Mouse (Mus musculus) kidney, postnatal 0 days (tissue): ENCODE results near the gene Ush1g. TPM values are rescaled to one million over a fixed set of nuclear protein-coding genes. Genes with fewer than 3 reads are reported as not detected.

ENCODE experiments used
- ATAC-seq: fragments of 200-750 bp; cut with Nextera tagmentation; replicated peaks from 2 replicates; pipeline ENCODE4 v1.8.0; 2017; ENCODE audit warnings: low read depth, moderate number of reproducible peaks, moderate TSS enrichment, moderate library complexity; ENCODE audit not compliant: low FRiP score
- DNase-seq: peaks from one replicate; pipeline ENCODE4 v3.0.0-alpha.2; 2016; ENCODE audit warnings: low spot score
- H3K27ac ChIP-seq: fragments of 300-500 bp; sonication (generic); 2 replicates; pipeline ENCODE4 v1.5.1; 2014; ENCODE audit warnings: mild to moderate bottlenecking
- H3K27me3 ChIP-seq: fragments of 300-500 bp; sonication (generic); 2 replicates; pipeline ENCODE4 v1.6.1; 2014; ENCODE audit warnings: low read length, mixed read lengths; ENCODE audit not compliant: insufficient read depth
- H3K36me3 ChIP-seq: fragments of 300-500 bp; sonication (generic); 2 replicates; pipeline ENCODE4 v1.6.1; 2014; ENCODE audit warnings: low read length, mixed read lengths; ENCODE audit not compliant: insufficient read depth
- H3K4me1 ChIP-seq: fragments of 300-500 bp; sonication (generic); replicated peaks from 2 replicates; pipeline ENCODE4 v1.6.1; 2014; ENCODE audit warnings: antibody characterized with exemption, low read length, mixed read lengths; ENCODE audit not compliant: insufficient read depth
- H3K4me2 ChIP-seq: fragments of 300-500 bp; sonication (generic); 2 replicates; pipeline ENCODE4 v1.6.1; 2014; ENCODE audit warnings: mild to moderate bottlenecking, low read length, moderate library complexity, mixed read lengths
- H3K4me3 ChIP-seq: fragments of 300-500 bp; sonication (generic); replicated peaks from 2 replicates; pipeline ENCODE4 v1.5.1; 2014; ENCODE audit warnings: low read depth, low read length
- H3K9ac ChIP-seq: fragments of 300-500 bp; sonication (generic); 2 replicates; pipeline ENCODE4 v1.6.1; 2014; ENCODE audit warnings: low read depth, low read length
- H3K9me3 ChIP-seq: fragments of 300-500 bp; sonication (generic); replicated peaks from 2 replicates; pipeline ENCODE4 v1.6.1; 2016; ENCODE audit warnings: low read length, inconsistent platforms, mixed read lengths
- CTCF ChIP-seq: IDR thresholded peaks from 2 replicates; pipeline ENCODE4 v1.5.1; 2016; ENCODE audit warnings: antibody characterized with exemption, low read depth, mild to moderate bottlenecking, moderate library complexity
- WGBS: fragments of 180-500 bp; shearing (Covaris S2); extraction: QIAGEN DNeasy Blood & Tissue Kit; methylation state at CpG from one replicate; pipeline ENCODE4 v1.1.7; 2014; 5-methylcytosine and 5-hydroxymethylcytosine counted together
- polyA plus RNA-seq: library from polyadenylated mRNA; unstranded; fragments of >200 nt; fragmentation: Nextera tagmentation; extraction: Ambion mirVana; gene quantifications from 2 replicates; pipeline ENCODE4 v1.2.1, GENCODE M21; 2015

Gene Ush1g
- polyA plus RNA-seq, 1 experiment from 2014 or later, result not detected

GRCm38 (mm10) chr11:115282723-115283485 lies 38.9 kb downstream of the Ush1g start:
- H3K9ac ChIP-seq, result no peak overlapping the region
- TF ChIP-seq CTCF, result no peak
- no peak for DNase-seq
- no peak overlapping the region for H3K4me3 ChIP-seq
- H3K4me2 ChIP-seq, result no peak overlapping the region
- no peaks in the 10 kb centered on the region for H3K36me3 ChIP-seq
- ATAC-seq, result 0 out of 2 replicates have a peak, but pooled peaks have one; percentile 23
- no peak overlapping the region for H3K27ac ChIP-seq
- WGBS, result 76% methylated on average over 8 of the region's 8 CpGs
- H3K27me3 ChIP-seq, result no peaks in the 10 kb centered on the region
- no peaks in the 10 kb centered on the region for H3K9me3 ChIP-seq
- H3K4me1 ChIP-seq, result no peaks in the 10 kb centered on the region

DNA sequence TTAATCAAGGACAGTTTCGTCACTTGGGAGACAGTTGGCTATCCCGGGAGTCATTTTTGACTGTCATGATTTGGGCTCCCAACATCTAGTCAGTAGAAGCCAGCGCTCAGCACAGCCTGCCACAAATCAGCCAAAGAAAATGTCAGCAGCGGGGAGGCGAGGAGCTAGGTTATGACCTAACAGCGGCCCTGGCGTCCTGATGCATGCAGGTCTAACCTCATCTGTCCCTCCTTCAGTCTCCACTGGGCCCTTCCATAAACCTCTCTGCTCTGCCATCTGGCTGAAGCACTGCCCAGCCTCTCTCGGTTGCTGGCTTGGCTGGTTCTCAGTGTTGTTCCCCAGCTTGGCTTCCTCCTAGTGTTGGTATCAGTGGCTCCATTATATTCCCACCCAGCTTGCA lies 39.5 kb downstream of the Ush1g start:
- no peak for DNase-seq
- Histone ChIP-seq H3K9me3 (no peaks in the 10 kb centered on the region), H3K9ac (no peak overlapping the region), H3K4me3 (no peak overlapping the region), H3K36me3 (no peaks in the 10 kb centered on the region), H3K27me3 (no peaks in the 10 kb centered on the region), H3K27ac (no peak overlapping the region), H3K4me2 (no peak overlapping the region), H3K4me1 (0 out of 2 replicates have a peak, but pooled peaks cover 3% of the 10 kb centered on the region)
- no peak for ATAC-seq
- WGBS, result 54% methylated on average over 8 of the region's 8 CpGs
- no peak for TF ChIP-seq CTCF

DNA sequence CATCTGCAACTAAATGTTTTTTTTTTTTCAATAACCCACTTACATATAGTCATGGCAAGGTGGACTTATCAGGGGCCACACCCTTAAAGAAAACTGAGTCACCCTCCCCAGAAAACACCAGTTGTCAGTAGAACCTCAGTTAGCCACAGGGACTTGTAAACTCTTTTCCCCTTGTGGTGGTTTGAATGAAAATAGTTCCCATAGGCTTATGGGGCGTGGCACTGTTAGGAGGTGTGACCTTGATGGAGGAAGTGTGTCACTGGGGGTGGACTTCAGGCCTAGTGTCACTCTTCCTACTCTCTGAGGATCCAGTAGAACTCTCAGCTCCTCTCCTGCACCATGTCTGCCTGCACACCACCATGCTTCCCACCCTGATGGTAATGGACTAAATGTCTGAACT lies 42.1 kb downstream of the Ush1g start:
- 0 out of 2 replicates have a peak, but pooled peaks cover 3% of the 10 kb centered on the region for H3K4me1 ChIP-seq
- H3K4me3 ChIP-seq, result no peak overlapping the region
- no peaks in the 10 kb centered on the region for H3K27me3 ChIP-seq
- no peaks in the 10 kb centered on the region for H3K9me3 ChIP-seq
- H3K4me2 ChIP-seq, result no peak overlapping the region
- ATAC-seq, result no peak
- TF ChIP-seq CTCF, result no peak
- no peak for DNase-seq
- no peak overlapping the region for H3K27ac ChIP-seq
- WGBS, result 72% methylated on average over 1 of the region's 1 CpGs
- H3K9ac ChIP-seq, result no peak overlapping the region
- H3K36me3 ChIP-seq, result no peaks in the 10 kb centered on the region

DNA sequence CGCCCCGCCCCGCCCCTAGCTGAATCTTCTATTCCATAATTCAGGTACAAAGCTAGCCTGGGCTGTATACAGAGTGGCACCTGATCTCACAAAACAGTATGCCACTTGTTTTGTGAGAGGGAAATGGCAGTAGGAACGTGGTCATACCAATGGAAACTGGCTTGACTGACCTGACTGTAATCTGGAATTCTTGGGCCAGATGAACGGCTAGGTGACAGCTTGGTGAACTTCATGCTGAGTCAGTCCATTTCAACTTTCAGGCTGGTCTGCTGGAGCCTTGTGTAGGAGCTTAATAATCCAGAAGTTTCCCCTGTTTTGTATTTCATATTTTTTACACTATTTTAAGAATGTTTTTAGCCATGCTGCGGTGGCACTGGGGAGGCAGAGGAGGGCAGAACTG lies 43.7 kb downstream of the Ush1g start:
- Histone ChIP-seq H3K27me3 (no peaks in the 10 kb centered on the region), H3K4me3 (no peak overlapping the region), H3K4me2 (peak overlapping the region; percentile 69; the same call in 1 of the 2 replicates), H3K27ac (no peak overlapping the region), H3K4me1 (0 out of 2 replicates have a peak, but pooled peaks cover 3% of the 10 kb centered on the region), H3K36me3 (no peaks in the 10 kb centered on the region), H3K9me3 (no peaks in the 10 kb centered on the region), H3K9ac (no peak overlapping the region)
- DNase-seq, result no peak
- TF ChIP-seq CTCF, result no peak
- no peak for ATAC-seq
- 74% methylated on average over 6 of the region's 6 CpGs for WGBS

- no peaks in the 10 kb centered on the region for H3K36me3 ChIP-seq
- no peaks in the 10 kb centered on the region for H3K9me3 ChIP-seq
- H3K4me3 ChIP-seq, result peak overlapping the region; percentile 51
- H3K27me3 ChIP-seq, result no peaks in the 10 kb centered on the region
- H3K4me2 ChIP-seq, result peak overlapping the region; percentile 69
- peak overlapping the region; percentile 70; the same call in 1 of the 2 replicates for H3K27ac ChIP-seq
- no peak for TF ChIP-seq CTCF
- 0 out of 2 replicates have a peak, but pooled peaks cover 3% of the 10 kb centered on the region for H3K4me1 ChIP-seq
- ATAC-seq (no peak), DNase-seq (no peak)
- 20% methylated on average over 7 of the region's 7 CpGs for WGBS
- peak overlapping the region; percentile 53; the same call in 1 of the 2 replicates for H3K9ac ChIP-seq
These were observed 44.3 kb downstream of the Ush1g start for GRCm38 (mm10) chr11:115277604-115277975.

DNA sequence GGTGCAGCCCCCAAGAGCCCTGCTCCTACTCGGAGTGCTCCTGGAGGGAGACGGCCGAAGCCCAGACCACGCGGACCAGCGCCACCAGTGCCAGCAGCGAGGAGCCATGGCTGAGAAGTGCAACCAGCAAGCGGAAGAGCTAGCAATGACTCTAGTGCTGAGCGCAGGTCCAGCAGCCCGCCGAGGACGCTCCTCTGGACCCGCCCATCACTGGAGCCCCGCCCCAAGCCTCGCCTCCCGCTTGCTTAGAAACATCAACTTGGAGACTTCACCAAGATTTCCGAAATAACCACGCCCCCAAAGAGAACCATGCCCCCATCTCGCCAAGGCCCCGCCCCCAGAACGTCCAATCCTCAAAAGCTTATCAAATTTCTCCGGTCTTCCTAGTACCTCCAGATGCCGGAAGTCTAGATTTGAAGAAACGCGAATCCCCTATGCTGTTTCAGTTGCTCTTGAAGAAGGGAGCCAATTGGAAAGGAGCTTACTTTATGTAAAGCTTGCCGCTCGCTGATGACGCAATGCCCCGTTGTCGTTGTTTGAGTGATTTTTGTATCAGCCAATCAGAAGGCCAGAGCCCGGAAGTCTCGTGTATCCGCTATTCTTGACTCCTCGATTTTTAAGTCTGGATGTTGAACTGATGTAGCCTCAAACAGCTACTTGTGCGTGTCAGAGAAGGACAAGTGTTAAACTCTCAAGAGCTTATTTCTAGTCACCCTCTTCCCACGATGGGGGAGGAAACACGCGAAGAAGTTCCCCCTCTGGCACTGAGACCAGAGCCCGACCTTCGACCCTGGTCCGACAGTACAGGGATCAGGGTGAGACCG lies 44.8 kb downstream of the Ush1g start, which contains the start of gene Fdxr:
Fdxr (minus strand) TSS at position 271 of the 824 bp plus-strand sequence.
- under 1% methylated on average over 42 of the region's 42 CpGs for WGBS
- Histone ChIP-seq H3K27ac (peak within 1 kb of the TSS; percentile 70), H3K4me1 (0 out of 2 replicates have a peak, but pooled peaks cover 3% of the 10 kb centered on the region), H3K9ac (peak within 1 kb of the TSS; percentile 60), H3K4me3 (peak within 1 kb of the TSS; percentile 51), H3K36me3 (no peaks in the 10 kb centered on the region), H3K9me3 (no peaks in the 10 kb centered on the region), H3K4me2 (peak within 1 kb of the TSS; percentile 78), H3K27me3 (no peaks in the 10 kb centered on the region)
- TF ChIP-seq CTCF, result peak; percentile 17; the same call in 1 of the 2 replicates
- ATAC-seq (peak; percentile 96), DNase-seq (peak; percentile 100)
